Mouse (Mus musculus): ENCODE data around the gene Lztfl1. TPM values are rescaled to one million over a fixed set of nuclear protein-coding genes. Genes with fewer than 3 reads are reported as not detected.
"Not testable (repeated sequence)": the region's sequence is repeated elsewhere in the genome, so short reads cannot be mapped to it uniquely, and the experiment has no call there.

Lztfl1 gene
- total RNA-seq, 1 experiment from 2014 or later, result 43.7 TPM

DNA sequence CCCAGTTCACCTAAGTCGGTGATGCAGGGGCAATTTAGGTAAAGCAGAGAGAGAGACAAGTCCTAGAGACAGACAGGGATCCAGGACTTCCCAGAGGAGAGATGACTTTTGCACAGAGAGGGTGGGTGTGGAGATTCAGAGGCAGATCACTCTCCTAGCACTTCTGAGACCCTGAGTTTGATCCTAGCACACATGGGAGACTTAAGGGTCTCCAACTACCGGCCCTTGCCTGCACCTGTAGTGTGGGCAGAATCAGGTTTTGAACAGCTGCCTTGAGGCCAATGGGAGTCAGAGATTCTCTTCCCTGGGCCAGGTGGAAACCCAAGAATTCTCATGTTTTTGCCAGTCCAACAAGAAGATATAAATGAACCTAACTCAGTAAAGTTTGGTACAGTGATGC is 38.3 kb downstream of the Lztfl1 start:
- no peak for DNase-seq

DNA sequence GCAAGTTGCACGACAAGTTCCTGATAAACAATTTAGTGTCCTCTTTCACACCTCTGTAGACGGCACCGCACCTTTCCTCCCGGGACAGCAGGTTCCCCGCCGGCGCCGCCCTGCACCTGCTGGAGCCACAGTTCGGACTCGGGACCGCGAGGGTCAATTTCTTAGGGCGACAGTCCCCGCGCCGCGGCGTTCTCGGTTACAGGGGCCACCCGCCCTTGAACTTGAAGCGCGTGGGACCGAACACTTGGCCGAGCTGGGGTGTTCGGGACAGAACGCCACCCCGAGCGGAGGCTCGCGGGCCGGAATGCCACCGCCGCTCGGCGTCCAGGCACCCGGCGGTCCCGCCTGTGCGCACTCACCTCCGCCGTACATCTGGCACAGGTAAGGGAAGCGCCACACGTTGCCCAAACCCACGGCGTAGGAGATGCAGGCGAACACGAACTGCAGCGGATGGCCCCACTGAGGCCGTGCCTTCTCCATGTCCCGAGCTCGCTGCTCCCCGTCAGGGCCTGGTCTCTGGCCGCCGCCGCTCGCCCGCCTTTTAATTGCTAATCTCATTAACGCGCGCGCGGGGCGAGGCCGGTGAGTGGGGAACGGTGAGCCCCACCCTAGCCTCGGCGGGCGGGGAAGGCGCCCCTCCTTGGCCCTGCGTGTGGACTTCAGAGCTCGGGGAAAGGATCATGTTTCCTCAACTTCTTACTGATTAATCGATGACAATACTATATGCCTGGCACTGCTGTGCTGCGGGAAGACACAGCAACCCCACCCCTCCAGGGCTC is 39.0 kb downstream of the Lztfl1 start, which contains the start of the genes Ccr9 and Slc6a20a:
Gene Ccr9 (plus strand): TSS at position 113 of the 779 bp plus-strand sequence.
Gene Slc6a20a (minus strand): TSS at position 559 of the 779 bp plus-strand sequence.
- DNase-seq, result peak; percentile 22

- DNase-seq, result peak; percentile 36
These were observed 51.9 kb downstream of the Lztfl1 start for GRCm38 (mm10) chr9:123665645-123666044.

GRCm38 (mm10) chr9:123659986-123660676 is 57.4 kb downstream of the Lztfl1 start:
- not testable (repeated sequence) for DNase-seq

- DNase-seq, result no peak
These were observed 58.5 kb downstream of the Lztfl1 start for GRCm38 (mm10) chr9:123658981-123659380.

DNA sequence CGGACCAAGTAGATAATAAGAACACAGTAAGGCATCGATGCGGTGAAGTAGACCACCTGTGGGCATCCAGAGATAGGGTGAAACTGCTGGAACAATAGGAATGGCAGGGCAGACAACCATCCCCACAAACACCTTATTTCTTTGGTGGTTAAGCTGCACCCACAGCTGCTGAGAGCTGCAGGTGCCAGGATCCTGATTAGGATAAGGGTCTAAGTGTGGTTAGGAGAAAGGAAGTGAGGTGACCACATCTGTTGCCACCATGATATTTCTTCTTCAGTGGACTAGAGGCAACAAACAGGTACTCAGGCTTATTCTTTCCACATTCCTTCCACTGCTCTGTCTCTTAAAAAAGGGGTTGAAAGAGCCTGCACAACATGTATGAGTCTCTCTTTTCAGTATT is 60.0 kb downstream of the Lztfl1 start:
- DNase-seq, result no peak

GRCm38 (mm10) chr9:123651369-123651768 is 66.1 kb downstream of the Lztfl1 start:
- no peak for DNase-seq

GRCm38 (mm10) chr9:123649785-123650511 is 67.5 kb downstream of the Lztfl1 start:
- no peak for DNase-seq

Other genes with a start within 250 kb of the Lztfl1 start
- gene Limd1, start 239.0 kb downstream of the Lztfl1 start, total RNA-seq (2021), result 33.2 and 36.8 TPM in 2 replicates
- 112 and 125 TPM in 2 replicates for gene Sacm1l, start 187.9 kb downstream of the Lztfl1 start, total RNA-seq (2021)
- gene Slc6a20b, start 85.1 kb downstream of the Lztfl1 start, total RNA-seq (2021), result not detected in 2 replicates
- 0.85 and 1.1 TPM in 2 replicates for gene Ccr9, start 39.3 kb downstream of the Lztfl1 start, total RNA-seq (2021)
- 0.15 and 0.41 TPM in 2 replicates for gene Slc6a20a, start 38.8 kb downstream of the Lztfl1 start, total RNA-seq (2021)
- 0.83 TPM in 1 of 2 replicates, not detected in the other for gene Cxcr6, start 88.8 kb upstream of the Lztfl1 start, total RNA-seq (2021)
- gene Fyco1, start 134.2 kb upstream of the Lztfl1 start, total RNA-seq (2021), result 41.8 and 42.8 TPM in 2 replicates
- 0.11 and 0.30 TPM in 2 replicates for gene Xcr1, start 144.3 kb upstream of the Lztfl1 start, total RNA-seq (2021)

Data from adrenal gland, postnatal 14 days (tissue).